In the genomic region with DNA sequence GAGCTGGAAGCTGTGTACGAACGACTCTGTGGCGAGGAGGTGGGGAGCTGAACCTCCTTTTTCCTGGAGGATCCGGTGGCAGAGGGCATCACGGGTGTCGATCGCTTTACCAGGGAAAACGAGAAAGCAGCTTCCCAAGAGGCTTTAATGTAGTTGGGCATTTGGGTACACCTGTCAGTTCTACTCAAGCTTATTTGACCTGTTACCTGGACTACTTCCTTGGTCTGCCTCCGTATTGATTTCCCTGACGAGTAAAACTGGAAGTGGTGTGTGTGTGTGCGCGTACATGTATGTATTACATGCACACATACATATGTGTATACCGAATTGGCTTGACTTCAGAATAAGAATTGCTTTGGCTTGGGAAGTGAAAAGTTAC, we compare ENCODE assay signal across 1 mouse cellular context.
TF ChIP-seq lines count a peak whose summit lies in the region.

No protein-coding gene starts in this region.

TF ChIP-seq in CH12.LX, 34 proteins besides CTCF, POLR2A, EP300 and RAD21 (continued from another document):
- TF ChIP-seq BHLHE40 (IDR thresholded peaks at IDR 0.05; ENCODE audit: low read depth, low read length) = 0 out of 2 replicates have a peak, but pooled peaks have one; percentile 13
- peak; percentile 7; the same call in 1 of the 2 replicates for TF ChIP-seq SIN3A (IDR thresholded peaks at IDR 0.05; ENCODE audit: low read length)
- peak; percentile 56; the same call in 1 of the 2 replicates for TF ChIP-seq CHD1 (IDR thresholded peaks at IDR 0.05; ENCODE audit: low read depth, low read length)
- no peak for TF ChIP-seq MXI1 (IDR thresholded peaks at IDR 0.05; ENCODE audit: low read depth, low read length)
TF ChIP-seq in CH12.LX: peak in this region for 3.
